Mouse (Mus musculus) right cerebral cortex, postnatal 4 days (tissue): Measurements from ENCODE around the gene Cd209a.
A peak's percentile ranks its signal among the peaks of the same experiment; 100 is the strongest.
"Not testable (repeated sequence)": the region's sequence is repeated elsewhere in the genome, so short reads cannot be mapped to it uniquely, and the experiment has no call there.

Source experiments
- DNase-seq: peaks from one replicate; pipeline ENCODE4 v3.0.0-alpha.2; 2022

Cd209a gene

DNA sequence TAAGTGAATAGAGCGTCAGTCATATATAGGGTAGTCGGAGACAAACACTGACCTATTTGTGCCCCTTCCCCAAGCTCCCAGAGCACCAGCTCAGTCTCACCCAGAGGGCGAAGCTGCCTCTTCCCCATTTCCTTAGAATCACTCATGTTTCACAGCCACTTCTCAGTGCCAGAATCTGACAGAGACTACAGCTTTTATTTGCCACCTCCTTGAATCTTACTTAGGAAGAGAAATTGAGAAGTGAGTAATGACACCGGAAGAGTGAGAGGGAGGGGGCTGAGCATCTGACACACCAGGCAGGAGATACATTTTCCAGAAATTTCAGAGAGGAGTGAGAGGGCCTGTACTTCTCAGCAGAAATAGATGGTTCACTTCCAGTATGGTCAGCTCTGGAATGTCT, at the start of gene Cd209a:
Gene Cd209a, minus strand, starts transcription at position 224 of the 400 bp plus-strand sequence.
- DNase-seq, result no peak

DNA sequence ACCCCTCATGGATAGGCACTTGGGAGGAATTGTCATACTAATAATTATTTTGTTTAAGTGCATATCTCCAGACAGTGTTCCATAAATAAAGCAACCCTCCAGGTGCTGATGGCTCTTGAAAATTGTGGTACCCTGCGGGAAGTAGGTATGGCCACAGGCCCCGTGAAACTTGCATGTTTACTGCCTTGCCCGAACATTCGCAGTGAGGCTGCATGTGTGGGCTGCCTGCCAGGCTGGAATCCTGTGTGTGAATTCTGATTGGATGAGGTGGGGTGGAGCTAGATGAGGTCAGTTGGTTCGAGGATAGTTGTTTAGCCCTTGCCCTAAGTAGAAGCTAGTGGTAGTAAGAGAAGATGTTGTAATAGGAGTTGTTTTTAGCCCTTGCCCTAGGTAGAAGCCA, 19.9 kb upstream of the Cd209a start:
- not testable (repeated sequence) for DNase-seq

GRCm38 (mm10) chr8:3754261-3754850, 5.6 kb upstream of the Cd209a start:
- peak; percentile 88 for DNase-seq

- no peak for DNase-seq
Observed at GRCm38 (mm10) chr8:3736947-3737346, 11.8 kb downstream of the Cd209a start.

DNA sequence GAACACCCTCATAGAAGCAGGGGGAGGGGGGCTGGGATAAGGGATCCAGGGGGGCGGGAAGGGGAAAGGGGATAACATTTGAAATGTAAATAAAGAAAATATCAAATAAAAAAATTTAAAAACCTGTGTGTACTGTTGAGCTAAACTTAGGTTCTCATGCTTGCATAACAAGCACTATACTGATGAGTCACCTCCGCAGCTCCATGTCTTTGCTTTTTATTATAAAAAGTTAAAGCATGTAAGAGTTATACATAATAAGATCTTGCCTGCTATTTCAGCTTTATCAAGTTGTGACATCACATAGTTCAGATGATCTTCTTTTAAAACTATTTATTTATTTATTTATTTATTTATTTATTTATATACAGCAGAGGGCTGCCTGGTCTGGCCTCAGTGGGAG, 13.2 kb downstream of the Cd209a start:
- DNase-seq, result no peak

- DNase-seq, result no peak
Observed at GRCm38 (mm10) chr8:3734084-3734483, 14.7 kb downstream of the Cd209a start.

- no peak for DNase-seq
Observed at GRCm38 (mm10) chr8:3721041-3721440, 27.7 kb downstream of the Cd209a start.

DNA sequence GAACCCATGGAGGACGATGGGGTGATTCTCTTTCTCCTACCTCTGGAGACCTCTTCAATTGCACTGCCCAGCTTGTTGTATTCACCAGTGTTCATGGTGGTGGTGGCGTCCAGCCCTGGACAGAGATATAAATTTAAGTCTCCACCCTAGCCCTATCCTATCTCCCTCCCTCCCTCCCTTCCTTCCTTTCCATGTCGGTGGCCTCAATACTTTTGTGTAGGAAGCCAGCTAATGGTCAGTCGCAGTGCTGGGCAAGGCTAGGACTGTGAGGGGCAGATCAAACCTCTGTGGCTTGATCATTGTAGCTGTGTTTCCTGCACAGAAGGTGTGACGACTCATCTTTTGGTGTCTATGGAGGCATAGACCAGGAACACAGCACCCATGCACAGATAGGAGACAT, 28.2 kb downstream of the Cd209a start, which contains the start of gene Clec4g:
Gene Clec4g, minus strand, starts transcription at position 101 of the 400 bp plus-strand sequence.
- DNase-seq, result no peak

GRCm38 (mm10) chr8:3718559-3718958, 30.2 kb downstream of the Cd209a start:
- peak; percentile 42 for DNase-seq

DNA sequence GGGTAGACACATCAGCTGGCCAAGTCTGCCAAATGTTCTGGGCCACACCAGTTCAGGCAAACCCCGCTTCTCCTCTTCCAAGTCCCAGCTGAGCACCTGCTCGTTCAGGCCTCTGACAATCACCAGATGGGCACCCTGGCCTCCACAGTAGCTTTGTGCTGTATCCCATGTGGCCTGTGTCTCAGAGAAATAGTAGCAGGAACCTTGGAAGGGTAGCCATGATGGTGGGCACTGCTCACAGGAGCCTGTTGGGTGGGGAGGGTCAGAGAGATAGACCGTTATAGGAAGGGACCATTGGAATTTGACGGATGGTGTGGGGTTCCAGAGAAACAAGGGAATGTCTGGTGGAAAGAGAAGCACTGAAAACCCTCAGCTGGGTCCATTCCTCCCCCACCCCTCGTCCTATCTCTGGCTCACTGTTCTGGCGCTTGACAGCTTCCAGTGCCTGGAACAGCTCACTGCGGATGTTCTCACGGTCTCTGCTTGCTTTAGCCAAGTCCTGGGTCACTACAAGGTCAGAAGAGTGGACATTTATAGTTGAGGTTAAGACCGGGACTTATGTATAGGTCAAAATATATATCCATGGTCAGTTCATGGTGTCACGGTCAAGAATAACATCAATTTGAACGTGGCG, 31.3 kb downstream of the Cd209a start:
- DNase-seq, result no peak

DNA sequence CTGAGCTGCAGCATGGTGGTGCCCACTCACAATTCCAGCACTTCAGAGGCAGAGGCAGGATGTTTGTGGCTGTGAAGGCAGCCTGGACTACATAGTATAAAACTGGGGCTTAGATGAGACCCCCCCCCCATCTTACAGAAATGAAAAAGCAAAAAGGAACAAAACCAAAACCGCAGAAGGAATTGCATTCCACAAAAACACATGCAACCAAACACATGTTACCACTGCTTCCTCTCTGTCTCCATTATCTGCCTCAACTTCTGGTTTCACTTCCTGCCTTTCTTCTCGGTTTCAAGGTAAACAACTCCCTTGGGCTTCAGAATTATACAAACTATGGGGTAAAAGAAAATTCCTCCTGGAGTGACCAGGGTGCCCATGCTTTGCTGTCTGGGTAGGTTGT, 37.1 kb downstream of the Cd209a start:
- DNase-seq, result no peak

- no peak for DNase-seq
Observed at GRCm38 (mm10) chr8:3710312-3710711, 38.5 kb downstream of the Cd209a start.

GRCm38 (mm10) chr8:3707611-3708010, 41.2 kb downstream of the Cd209a start:
- DNase-seq, result no peak

DNA sequence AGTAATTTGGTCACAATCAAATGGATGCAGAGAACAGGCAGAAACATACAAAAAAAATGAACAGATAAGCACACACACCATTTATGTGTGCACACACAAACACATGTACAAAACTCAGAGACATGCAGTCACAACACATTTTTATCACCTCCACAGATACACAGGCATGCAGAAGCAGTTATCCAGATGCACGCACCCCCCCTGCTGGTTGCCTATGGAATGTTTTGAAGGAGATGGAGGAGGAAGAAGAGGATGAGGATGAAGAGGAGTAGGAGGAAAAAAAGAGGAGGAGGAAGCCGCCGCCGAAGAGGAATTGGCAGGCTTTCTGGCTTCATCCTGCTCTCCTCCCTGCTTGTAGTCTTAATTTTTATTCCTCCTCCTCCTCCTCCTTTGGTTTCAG, 43.1 kb downstream of the Cd209a start:
- no peak for DNase-seq

DNA sequence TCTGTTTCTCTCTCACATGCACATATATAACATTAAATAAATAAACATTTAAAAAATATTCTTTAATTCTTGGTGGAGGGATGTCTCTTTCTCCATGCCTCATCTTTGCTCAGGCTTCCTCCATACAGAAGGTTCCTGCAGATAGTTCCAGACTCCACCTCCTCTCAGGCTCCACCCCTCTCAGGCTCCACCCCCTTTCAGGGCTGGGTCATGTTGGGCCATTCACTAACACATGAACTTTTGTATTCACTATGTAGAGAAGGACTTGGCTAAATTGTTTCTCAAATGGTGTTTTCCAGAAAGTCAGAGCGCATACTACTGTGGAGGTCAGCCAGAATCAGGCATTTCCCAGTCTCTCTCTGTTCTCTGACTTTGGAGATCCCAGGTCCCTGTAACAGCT, 47.3 kb downstream of the Cd209a start:
- no peak for DNase-seq

GRCm38 (mm10) chr8:3694121-3694520, 54.7 kb downstream of the Cd209a start, which contains the start of gene Fcer2a:
Fcer2a (minus strand) TSS chr8:3694175.
- no peak for DNase-seq
